Mouse (Mus musculus): Measurements from ENCODE around the gene Nat9. TPM values are rescaled to one million over a fixed set of nuclear protein-coding genes. Genes with fewer than 3 reads are reported as not detected.
A peak's percentile ranks its signal among the peaks of the same experiment; 100 is the strongest.

Gene Nat9
- total RNA-seq, 2 experiments from 2014 or later, result 12.5 to 15.6 TPM

DNA sequence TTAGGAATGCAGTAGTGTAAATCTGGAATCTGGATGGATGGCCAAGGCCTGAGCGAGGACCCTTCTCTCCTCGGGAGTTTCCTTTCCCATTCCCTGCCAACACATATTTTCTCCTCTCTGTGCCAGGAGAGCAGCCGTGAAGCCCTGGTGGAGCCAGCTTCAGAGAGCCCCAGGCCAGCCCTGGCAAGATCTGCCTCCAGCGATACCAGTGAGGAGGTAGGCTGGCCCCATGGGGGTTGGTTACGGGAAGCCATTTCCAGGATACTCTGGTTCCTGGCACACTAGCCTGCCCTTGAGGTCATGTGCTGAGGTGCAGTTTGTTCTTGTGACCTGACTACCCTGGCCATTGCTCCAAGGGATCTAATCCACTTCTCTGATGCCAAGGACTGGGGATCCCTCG is 7.8 kb downstream of the Nat9 start:
- DNase-seq, result peak; percentile 77
- intact Hi-C loops (cut with DNase I), result no loop called here

DNA sequence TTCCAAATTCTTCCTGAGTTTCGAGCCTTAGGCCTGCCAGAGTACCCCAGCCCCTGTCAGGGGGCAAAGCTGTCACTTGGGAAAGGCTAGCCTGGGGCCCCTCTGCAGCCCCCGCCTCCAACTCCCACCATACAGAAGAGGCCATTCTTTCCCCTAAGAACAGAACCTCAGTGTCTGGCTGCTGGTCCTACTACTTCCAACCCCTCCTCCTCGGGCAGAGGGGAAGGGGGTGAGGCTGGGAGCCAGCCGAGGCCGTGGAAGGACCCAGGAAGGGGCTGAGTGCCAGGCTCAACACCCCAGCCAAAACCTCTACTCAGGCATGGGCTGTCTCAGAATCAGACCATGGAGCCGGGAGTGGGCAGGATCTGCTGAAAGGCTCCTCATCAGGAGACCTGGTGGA is 8.5 kb downstream of the Nat9 start:
- intact Hi-C loops (cut with DNase I), result no loop called here
- peak; percentile 85 for DNase-seq

DNA sequence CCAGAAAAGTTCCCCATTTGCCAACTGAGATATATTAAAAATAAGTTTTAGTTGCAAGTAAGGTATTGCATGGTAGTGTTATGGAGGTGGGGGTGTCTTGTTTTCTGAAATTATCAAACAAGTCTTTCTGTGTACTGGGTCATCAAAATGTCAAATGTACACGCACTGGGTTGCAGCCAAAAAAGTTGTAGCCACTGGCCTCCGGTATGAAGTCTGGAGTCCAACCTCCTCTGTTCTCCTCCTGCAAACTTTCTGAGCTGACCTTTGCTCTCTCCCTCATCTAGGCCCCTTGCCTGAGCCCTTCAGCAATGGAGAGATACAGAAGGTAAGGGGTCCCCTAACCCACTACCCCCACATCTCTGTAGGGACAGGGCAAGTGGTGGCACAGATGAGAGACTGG is 8.9 kb downstream of the Nat9 start:
- intact Hi-C loops (cut with DNase I), result no loop called here
- no peak for DNase-seq

DNA sequence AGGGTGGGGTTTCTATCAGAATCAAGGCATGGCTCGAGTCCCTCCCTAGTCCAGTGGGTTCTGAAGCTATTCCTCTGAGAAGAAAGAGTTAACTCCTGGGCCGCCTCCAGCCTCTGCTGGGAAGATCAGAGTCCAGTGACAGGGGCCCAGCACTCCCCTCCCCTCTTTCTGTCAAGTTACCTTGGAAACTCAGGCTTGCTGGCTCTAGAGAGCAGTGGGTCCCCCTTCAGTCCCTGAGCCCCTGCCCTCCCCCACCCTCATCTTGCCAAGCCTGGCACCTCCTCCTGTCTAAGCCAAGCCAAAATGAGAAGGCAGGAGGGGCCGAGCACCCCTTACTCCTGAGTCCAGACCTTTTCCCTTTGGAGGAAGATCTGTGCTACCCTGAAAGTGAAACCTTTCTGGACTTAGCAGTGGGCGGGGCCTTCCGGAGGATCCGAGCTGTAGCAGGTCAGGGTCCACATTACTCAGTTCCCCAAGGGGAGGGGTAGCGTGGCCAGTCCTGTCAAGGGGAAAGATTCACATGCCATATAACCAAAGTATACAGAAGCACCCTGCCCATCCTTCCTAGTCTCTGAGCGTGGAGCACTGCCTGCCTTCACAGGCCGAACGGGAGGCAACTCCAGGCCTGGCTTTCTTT is 10.0 kb downstream of the Nat9 start:
- intact Hi-C loops (cut with DNase I), result no loop called here
- DNase-seq, result peak; percentile 81

DNA sequence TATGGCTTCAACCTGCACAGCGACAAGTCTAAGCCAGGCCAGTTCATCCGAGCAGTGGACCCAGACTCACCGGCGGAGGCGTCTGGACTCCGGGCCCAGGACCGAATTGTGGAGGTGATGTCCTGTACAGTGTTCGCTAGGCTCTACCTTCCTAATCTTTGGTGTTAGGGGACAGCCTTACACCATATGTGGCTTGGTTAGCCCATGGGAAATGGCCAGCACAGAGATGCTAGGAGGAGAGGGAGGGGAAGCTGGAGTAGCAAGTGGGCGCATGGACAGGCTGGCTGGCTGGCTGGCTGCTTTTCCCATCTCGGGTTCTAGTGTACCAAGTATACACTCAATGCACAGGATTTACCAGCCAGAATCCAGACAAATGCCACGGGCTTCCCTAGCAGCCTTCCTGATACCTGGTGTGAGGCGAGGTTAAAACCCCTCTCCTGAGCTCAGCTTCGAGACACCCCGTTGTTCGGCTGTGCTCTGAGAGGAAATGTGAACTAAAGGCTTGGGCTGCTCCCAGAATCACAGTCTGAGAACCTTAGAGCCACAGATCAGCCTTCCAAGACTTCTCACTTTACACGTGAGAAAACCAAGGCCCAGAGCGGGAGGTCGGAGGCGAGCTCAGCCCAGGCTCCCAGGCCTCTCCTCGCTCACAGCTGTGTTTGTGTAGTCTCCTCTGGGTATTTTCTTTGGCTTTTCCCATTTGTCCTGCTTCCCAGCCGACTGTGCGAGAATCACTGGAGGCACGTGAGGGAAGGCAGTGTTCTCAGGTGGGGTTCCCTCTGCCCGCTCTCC is 11.1 kb downstream of the Nat9 start:
- no peak for DNase-seq
- intact Hi-C loops (cut with DNase I), result no loop called here

DNA sequence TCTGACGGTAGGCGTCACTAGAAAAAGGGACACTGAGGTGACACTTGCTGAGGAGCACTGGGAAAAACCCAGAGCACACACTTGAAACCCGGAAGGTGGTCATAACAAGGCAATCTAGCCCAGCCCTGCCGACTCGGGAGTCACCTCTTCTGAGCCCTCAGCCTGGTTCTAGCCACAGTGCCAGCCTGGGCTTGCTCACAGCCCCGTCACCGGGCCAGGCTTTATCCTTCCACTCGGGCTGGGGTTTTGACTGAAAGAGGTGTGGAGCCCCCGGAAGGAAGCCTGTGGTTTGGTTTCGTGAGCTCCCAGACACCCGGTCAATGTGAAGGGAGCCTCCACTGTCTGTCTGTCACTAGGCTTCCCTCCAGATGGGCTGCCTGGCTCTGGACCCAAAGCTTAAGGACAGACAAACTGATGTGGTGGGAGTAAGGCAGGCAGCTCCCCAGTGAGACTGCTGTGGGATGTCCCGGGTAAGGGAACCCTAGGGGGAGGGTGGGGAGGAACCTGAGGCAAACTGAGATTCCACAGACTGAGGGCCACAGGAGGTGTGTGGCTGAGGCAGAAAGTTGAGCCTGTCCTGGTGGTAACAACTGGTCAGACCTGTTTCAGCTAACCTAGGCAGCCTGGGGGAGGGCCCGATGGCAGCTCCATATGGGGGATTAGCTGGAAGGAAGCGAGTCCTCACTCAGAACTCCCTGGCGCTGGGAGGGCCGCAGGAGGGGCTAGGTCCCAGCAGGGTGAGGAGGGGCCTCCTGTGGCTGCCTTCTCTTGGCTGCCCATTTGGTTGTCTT is 13.9 kb downstream of the Nat9 start:
- DNase-seq, result no peak
- intact Hi-C loops (cut with DNase I), result no loop called here

DNA sequence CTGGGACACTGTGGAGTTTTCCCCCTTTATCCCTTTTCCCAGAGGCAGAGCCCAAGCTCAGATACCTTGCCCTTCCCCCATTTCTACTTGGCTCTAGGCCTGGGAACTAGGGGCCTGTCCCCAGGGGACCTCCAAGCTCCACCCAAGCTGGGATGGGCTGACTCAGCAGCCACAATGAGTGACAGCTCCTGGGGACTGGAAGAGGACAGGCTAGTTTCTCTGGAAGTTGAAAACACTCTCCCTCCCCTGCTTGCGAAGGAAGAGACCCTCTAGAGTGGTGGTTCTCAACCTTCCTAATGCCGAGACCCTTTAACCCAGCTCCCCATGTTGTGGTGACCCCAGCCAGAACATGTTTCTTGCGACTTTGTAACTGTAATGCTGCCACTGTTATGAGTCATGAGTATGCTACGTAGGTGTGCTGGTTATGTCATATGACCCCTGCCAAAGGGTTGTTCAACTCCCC is 14.8 kb downstream of the Nat9 start:
- DNase-seq, result peak; percentile 60
- intact Hi-C loops (cut with DNase I), result no loop called here

DNA sequence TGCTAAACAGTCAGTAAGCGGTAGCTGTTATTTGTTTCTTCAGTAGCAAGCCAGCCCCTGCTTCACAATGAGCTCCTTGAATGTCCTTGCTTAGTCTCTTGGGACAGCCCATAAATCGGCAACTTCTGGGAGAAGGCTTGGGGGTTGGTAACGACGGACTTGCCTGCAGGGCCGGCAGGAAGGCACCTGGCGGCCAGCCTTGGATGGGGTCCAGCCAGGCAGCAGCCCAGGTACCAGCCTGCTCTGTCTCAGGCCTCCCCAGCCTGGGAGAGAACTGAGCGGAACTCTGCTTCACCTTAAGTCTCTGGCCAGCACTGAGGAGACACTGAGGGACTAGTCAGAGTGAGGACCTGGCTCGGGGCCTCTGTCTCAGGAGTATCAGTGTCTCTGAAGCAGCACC is 16.5 kb downstream of the Nat9 start:
- no peak for DNase-seq

DNA sequence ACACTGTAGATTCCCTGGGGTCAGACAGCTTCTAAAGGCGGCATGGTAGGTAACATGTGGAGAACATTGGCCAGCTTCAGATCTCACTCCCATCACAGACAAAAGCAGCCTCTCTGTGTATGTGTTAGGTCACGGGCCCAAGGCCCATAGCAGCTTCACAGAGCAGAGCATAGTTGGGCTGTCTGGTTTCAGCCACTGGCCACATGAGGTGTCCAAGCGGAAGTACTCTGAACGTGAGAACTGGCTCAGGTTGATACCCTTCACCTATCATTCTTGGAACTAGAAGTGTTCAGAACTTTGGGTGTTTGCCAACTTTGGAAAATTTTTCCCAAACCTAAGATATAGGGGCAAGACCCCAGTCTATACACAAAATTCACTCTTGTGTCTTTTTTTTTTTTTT is 18.2 kb downstream of the Nat9 start:
- intact Hi-C loops (cut with DNase I), result no loop called here
- DNase-seq, result no peak

More for the DNA sequence above, 16.5 kb downstream of the Nat9 start:
- intact Hi-C loops (cut with DNase I), result no loop called here

DNA sequence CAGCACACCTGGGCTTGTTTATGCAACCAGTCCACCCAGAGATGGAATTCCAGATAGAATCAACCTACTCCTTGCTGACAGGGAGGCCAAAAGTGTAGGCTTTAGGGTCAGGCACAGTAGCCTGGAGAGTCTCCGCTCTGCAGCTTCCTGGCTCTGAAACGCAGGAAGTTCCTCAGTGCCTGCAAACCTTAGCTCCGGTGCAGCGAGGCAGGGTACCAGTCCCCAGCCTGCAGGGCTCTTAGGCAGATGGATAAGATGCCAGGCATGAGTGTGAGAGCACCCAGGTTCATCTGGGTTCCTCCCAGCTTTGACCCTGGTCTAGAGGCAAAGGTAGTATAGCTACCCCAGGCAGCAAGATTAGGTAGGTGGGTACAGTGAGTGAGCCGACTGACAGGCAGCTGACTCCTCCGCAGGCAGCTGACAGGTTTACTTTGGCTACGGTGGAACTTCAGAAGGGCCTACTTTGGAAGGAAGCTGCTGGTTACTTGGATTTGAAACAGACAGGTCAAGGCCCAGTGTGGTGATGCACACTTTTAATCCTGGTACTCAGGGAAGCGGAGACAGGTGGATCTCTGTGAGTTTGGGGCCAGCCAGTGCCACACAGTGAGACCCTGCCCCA is 19.9 kb downstream of the Nat9 start:
- no peak for DNase-seq
- intact Hi-C loops (cut with DNase I), result no loop called here

DNA sequence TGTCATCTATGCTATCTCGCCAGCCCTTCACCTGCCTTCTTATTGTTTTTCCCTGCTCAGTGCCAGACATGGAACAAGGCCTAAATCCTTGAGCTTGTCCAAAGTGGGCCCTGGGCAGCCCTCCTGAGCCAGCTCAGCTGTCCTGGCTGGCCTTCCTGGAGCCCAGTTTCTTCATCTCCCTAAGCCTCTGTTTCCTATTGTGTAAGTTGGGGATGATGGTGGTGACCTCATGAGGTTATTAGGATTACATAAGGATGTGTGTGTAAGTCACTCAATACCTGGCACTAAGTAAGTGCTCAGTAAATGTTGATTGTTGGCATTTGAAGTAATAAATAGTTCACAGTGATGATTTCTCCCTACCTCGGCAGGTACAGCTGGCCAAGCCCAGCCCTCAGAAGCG is 20.9 kb downstream of the Nat9 start:
- DNase-seq, result no peak
- intact Hi-C loops (cut with DNase I), result no loop called here

DNA sequence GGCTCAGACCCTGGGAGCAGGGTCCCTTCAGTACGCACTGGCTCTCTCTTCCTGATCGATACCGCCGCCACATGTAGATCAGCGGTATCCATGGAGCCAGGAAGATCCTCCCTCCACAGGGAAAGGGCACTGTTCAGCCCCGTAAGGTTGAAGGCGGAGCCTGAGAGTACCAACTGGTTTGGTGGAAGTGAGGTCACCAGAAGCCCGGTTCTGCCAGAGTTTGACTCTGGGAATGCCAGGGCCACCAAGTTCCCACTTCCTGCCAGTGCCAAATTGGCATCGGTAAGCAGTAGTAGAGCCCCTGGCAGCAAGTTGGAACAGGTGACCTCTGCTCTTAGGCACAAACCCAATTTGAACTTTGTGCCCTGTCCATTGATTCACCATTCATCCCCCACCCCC is 22.7 kb downstream of the Nat9 start:
- no peak for DNase-seq

DNA sequence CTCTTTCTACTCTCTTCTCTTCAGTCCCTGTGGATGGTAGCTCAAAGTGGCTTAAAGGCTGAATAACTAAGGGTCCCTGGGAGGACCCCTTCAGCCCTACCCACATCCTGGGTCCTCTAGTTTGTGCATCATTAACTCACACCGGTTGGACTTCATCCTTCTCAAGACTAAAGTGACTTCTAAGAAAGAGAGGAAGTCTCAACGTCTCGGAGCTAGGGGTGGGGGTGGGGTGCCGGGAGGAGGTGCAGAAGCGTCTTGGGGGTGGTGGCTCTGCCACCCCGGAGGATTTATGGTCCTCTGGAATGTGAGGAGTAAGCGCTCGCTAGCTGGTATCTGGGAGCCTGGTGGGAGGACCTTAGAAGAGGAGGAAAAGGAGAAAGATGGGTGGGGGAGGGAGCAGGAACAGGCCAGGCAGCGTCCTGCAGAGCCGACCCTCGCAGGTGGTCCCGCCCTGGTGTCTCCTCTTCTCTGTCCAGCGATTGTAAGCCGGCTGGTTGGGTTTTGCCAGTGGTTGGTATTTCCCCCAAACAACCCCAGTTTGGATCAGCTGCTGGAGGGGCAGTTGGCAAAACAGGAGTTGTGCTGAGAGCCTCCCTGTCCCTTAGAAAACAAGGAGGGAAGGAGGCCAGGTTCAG is 23.2 kb downstream of the Nat9 start:
- intact Hi-C loops (cut with DNase I), result no loop called here
- DNase-seq, result no peak

More for the DNA sequence above, 22.7 kb downstream of the Nat9 start:
- intact Hi-C loops (cut with DNase I), result no loop called here

DNA sequence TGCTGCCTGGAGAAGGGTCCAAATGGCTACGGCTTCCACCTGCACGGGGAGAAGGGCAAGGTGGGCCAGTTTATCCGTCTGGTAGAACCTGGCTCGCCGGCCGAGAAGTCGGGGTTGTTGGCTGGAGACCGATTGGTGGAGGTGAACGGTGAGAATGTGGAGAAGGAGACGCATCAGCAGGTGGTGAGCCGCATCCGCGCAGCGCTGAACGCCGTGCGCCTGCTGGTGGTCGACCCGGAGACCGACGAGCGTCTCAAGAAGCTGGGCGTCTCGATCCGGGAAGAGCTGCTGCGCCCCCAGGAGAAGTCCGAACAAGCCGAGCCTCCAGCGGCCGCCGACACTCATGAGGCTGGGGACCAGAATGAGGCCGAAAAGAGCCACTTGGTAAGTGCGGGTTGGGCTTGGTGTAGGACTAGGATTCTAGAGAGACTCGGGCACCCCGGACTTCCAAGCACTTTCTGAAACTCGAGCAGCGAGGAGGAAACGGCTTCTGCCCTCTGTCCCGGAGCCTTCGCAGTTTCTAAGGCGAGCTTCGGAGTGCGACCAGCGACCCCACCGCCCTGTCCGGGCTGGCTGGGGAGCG is 24.0 kb downstream of the Nat9 start:
- intact Hi-C loops (cut with DNase I), result no loop called here
- DNase-seq, result no peak

DNA sequence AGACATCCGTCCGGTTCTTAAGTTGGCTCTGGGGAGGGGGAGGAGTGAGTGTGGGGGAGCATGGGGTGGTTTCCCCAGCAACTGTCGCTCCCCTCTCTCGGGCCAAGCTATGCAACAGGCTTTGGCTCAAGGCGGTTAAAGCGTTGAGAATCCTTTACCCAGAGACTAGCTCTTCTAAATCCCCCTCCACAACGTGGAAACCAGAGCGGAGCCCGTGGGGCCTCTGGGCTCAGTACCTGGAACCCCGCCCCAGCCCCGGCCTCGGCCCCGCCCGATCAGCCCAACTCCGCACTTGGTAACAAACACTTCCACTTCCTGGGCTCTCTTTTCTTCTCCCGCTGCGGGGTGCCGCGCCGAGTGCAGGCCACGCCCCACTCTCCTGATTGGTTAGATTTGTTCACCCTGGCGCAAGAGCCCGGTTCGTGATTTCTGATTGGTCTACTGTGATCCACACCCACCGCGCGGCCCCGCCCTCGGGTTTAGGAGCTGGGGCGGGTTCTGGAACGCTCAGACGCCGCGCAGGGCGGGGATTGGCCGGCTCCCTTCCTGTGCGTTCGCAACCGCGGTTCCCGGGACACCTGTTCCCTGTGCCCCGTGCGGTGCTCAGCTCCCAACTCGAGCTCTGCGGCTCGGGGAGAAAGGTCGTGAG is 24.7 kb downstream of the Nat9 start, which contains the start of gene Slc9a3r1:
Gene Slc9a3r1 (plus strand): TSS at position 510 of the 649 bp plus-strand sequence.
- DNase-seq, result peak; percentile 97
- intact Hi-C loops (cut with DNase I), result no loop called here

DNA sequence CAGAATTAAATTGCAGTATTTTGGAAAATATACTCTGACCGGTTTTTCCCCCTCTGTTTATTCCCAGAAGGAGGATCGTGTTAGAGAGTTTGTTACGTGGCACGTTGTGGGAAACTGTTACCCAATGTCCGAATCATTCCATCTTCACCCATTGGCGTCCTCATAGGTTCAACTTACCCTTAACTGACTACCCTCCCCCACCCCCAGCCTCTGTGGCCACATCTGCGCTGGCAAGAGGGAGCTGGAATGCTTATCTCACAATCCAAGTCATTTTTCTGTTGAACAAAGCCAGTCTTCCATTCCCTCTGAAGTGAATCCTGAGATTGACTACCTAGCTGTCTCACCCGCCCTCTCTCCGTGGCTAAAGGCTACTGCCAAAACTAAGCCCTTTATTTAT is 25.5 kb downstream of the Nat9 start:
- DNase-seq, result no peak
- intact Hi-C loops (cut with DNase I), result no loop called here

DNA sequence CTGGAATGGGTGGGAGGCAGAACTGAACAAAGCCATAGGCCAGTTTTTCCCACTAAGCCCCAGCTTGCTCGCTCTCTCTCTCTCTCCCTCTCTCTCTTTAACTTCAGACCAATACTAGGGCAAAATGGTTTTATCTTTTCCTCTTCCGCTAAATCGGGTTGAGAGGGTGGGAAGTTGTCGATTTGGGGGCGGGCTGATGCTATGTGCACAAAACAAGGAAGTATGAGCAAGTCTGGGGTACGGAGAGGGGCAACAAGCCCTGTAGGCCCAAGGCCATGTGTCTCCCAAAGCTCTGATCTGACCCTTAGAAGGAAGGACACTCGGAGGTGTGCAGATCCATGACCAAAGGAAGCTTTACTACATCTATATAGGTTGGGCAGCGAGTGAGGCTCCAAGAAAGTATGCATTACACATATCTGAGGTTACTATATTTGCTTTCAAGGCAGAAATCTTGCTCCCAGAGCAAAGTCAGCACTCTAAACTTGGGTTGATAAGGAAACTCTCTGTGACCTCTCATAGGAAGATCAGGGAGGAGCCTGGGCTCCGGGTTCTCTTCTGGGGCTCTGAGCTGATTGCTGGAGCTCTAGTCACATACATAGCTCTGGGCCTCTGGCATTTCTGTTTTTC is 26.0 kb downstream of the Nat9 start:
- DNase-seq, result no peak
- intact Hi-C loops (cut with DNase I), result no loop called here

DNA sequence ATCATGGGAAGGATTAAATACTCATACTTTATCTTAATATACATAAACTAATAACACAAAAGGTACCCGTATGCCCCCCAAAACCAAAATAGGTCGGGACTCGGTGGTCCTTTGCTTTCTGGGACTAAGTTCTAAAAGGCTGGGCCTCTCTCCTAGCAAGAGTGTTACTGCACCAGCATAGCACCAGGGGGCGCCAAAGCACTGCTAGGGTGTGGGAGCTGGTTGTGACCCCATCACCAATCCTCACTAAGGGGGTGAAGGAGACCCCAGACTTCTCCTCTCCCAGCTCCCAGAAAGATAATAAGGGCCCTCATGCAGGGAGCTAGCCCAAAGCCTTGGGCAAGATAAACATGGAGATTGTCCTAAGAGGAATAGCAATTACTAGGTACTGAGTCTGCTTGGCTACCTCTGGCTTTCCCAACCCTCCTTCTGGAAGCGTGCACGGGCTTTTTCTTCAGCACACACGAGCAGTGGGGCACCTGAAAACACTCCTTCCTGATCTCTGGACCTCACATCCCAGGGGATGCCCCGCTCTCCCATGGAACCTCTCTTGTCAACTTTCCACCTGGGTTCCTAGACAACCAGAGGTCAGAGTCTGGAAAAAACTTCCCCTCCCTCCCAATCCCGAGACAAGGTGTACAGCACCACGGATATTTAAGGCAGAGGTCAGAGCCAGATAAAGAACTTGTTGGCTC is 26.6 kb downstream of the Nat9 start:
- DNase-seq, result peak; percentile 87
- intact Hi-C loops (cut with DNase I), result no loop called here

All from left cerebral cortex, postnatal 4 days (tissue).